Mouse (Mus musculus): ENCODE results near the gene 2610528J11Rik.

The 2610528J11Rik gene

DNA sequence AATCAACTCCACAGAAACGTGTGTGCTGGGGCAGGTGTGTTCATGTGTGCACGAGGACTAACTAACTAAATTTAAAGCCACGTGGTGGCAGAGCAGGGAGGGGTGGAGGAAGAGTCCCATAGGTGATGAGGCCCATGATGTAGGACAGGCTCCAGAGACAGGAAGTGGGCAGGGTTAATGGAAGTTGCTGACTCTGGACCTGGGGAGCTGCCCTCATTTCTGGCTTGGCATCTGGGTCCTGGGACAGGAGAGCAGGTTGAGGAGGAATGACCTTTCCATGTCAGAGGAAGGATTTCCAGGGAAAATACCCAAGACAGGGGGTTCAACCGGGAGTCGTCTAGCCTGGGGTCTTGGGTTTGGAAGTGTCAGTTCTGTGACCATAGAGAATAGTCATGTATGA lies 5.9 kb downstream of the 2610528J11Rik start:
- no peak for TF ChIP-seq GATA4 (IDR thresholded peaks at IDR 0.05; ENCODE audit: insufficient replicate concordance, low read length)

DNA sequence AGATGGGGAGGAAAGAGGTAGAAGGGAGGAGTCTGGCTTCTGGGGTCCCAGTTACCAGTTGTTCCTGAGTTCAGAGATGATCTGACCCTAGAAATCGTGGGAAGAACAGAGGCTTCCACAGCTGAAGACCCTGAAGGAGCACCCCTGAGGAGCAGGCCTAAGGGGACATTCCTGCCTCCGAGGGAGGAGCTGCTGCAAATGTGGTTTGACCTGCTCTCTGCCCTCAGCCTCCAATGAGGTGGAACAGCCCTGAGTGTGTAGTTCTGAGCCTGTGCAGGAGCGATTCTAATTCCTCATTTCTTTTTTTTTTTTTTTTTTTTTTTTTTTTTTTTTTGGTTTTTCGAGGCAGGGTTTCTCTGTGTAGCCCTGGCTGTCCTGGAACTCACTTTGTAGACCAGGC lies 6.4 kb downstream of the 2610528J11Rik start:
- TF ChIP-seq GATA4 (IDR thresholded peaks at IDR 0.05; ENCODE audit: insufficient replicate concordance, low read length), result no peak

DNA sequence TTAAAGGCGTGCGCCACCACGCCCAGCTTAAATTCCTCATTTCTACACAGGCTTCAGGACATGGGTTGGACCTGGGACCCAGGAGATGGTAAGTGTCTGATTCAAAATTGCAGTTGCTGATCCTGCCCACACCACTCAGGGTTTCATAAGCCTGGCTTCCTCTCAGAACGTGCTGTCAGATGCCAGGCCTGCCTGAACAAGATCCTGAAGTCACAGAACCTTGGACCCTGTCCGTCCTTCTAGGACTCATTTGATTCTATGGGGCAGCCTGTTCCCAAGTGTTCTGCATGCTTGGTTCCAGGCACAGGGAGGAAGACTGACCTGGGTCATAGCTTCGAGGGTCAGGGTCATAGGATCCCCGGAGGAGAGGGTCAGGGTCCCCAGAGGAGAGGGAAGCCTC lies 6.8 kb downstream of the 2610528J11Rik start:
- TF ChIP-seq GATA4 (IDR thresholded peaks at IDR 0.05; ENCODE audit: insufficient replicate concordance, low read length), result no peak

DNA sequence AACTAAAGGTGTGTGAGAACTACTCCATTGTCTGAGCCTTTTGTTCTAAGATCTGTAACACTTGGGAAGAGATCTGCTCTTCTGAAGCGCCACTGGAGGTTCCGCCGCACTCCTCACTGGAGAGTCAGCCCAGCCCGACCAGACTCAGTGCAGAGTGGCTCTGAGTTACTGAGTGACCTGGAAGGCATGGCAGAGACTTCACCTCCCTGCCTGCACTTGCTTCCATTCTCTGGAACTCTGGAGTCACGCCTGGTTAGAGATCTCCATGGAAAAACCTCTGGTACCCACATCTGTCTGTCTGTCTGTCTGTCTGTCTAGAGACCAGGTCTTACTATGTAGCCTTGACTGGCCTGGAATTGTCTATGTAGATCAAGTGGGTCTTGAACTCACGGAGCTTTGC lies 8.8 kb downstream of the 2610528J11Rik start:
- TF ChIP-seq GATA4 (IDR thresholded peaks at IDR 0.05; ENCODE audit: insufficient replicate concordance, low read length), result no peak

DNA sequence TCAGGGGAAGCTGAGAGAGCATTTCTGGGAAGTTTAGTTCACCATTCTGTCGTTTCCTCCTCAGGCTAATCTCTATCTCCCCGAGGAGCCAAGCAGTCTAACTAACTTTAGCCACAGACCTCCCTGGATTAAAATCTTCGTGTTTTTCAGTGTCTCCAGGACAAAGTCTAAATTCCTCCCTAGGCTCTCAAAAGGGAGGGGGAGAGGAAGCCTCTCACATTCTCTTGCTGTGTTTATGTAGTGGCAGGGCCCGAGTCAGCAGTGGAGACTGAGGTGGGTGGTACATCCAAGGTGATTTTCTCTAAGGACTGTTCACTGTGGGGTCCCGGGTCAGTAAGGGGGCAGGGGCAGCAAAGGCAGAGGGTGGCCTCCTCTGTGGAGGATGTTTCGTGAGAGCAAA lies 11.0 kb downstream of the 2610528J11Rik start:
- TF ChIP-seq GATA4 (IDR thresholded peaks at IDR 0.05; ENCODE audit: insufficient replicate concordance, low read length), result no peak

DNA sequence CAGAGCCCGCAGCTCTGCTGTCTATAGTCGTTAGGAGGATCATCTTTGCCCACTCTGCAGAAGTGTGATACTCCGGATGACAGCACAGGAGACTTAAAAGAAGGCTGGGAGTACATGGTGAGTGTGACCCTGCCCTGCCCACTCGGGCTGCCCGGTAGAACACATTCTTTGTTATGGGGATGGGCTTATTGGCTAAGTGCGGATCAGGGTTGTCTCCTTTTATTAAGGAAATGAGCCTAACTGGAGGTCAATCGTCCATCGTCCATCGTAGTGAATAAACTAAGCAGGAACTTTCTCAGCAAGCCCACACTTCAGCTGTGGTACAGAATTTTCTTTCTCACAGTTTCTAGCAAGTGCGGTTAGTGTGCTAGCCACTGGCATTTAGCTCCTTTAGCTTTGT lies 13.1 kb downstream of the 2610528J11Rik start:
- TF ChIP-seq GATA4 (IDR thresholded peaks at IDR 0.05; ENCODE audit: insufficient replicate concordance, low read length), result no peak

DNA sequence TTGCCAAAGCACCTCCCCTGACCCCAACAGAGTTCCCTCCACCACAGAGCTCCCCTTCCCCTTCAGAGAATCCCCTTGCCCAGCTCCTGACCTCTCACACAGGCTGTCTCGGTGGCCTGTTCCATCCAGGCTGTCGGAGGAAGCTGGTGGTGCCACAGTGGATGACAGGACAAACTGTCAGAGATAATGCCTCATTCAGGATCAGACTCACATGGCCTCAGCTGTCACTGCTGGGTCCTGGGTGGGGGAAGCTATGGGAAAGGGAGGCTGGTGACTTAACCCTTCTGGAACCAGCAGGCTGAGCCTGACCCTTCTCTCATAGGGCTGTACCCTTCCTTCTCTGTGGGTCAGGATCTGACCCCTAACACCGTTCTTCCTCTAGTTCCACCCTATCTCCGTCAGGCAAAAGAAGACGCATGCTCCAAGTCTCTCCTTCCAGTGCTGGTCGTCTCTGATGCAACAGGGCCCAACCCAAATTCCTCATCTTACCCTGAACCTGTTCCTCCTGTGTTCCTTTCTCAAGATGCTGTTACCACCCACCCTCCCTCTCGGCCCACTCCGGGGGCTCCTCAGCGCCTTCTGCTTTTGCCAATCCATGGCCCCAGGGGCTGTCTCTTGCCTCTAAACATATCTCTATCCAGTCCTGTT lies 15.8 kb downstream of the 2610528J11Rik start:
- no peak for TF ChIP-seq GATA4 (IDR thresholded peaks at IDR 0.05; ENCODE audit: insufficient replicate concordance, low read length)

DNA sequence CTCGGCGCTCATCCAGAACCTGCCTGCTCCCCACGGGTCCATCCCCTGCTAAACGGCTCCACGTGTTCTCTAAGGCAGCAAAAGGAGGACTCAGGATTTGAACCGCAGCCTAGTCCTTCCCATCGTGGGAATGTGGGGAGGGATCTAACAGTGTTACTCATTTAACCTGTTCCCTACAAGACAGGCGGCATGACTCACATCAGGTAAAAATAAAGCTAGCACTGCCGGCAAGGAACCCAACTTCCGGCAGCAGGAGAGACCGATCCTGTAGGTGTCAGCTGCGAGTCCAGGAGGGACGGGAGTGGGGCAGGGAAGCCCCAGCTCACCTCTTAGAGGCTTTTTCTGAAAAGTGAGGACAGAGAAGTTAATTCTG lies 16.3 kb downstream of the 2610528J11Rik start:
- no peak for TF ChIP-seq GATA4 (IDR thresholded peaks at IDR 0.05; ENCODE audit: insufficient replicate concordance, low read length)

DNA sequence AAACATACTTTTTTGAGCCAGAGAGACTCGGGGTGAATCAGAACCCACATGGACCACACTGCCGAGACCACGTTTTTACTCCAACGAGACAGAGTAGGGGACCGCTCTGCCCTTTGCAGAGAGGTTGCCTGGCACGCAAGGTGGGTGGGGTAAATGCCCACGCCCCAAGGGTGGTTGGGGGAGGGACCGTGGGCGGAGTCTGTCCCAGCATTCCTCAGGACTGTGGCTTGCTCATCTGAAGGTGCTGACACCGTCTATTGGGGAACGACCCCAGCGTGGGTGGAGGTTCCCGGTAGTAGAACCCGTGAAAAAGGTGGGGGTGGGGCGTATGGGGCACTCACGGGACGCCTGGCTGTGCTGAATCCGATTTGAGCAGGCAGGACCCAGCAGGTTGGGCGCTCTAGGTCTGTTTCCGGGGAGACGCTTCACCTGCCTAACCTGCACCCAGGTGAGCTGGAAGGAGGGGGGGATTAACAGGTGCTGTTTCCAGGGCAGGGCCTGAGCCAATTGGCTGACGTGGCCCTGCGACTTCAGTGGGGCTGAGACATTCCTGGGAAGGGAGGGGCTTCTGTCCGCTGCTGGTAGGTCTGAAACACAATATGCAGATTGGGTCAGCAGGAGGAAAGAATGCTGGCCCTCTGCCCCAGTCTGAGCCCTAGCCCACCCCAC lies 16.9 kb downstream of the 2610528J11Rik start, which contains the start of gene Tmem125:
Tmem125 (minus strand) TSS at position 453 of the 669 bp plus-strand sequence.
- TF ChIP-seq GATA4 (IDR thresholded peaks at IDR 0.05; ENCODE audit: insufficient replicate concordance, low read length), result no peak

DNA sequence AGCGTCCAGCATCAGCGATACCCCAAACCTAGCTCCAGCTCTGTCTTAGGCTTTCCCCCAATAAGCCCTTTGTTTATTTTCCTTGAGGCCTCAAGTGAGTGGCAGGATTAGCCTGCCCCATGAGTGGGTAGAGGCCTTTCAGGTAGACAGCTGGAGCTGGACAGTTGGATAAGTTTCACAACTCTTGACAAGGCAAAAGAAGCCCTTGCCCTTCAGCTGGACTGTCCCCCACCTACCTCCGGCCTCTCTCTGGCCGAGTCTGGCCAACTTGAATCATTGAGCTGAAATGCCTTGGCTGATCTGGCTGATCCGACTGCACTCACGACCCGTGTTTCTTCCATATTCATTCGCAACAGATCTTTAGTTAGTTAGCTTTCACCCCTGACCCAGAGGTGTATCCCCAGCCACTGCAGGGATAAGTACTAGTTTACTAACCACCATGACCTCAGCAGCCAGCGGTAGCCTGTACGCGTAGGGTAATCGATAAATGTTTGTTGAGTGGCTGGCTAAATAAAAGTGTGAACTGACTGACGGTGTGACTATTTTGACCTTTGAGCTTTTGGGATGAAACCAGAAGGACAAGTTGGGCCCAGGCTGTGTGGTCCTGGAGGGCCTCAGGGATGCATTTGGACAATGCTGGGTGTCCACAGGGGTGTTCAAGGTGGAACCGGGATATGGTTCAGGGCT lies 17.8 kb downstream of the 2610528J11Rik start:
- TF ChIP-seq GATA4 (IDR thresholded peaks at IDR 0.05; ENCODE audit: insufficient replicate concordance, low read length), result no peak

DNA sequence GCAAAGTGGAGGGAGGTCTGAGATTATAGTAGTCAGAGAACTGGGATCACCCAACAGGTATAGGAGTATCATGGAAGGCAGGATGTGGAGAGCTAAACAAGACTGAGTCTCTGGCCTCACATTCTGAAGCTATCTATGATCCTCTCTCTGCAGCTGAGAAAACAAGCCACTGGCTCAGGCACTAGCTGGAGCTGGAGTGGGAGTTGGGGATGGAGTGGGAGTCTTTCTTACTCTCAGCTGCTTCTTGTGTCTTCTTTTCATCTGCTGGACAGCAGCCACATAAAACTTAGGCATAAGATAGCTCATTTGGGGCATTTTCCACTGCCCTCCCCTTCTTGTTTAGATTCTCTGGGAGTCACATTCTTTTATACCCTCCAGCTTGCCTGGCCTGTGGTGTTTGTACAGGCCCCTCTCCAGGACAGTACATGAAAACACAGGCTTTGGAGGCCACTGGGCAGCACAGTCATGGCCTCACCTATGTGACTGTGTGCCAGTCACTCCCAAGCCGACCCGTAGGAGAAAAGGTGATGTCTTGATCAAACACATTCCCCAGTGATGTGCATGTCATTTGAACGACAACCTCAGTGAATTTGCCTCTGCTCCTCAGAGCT lies 26.3 kb downstream of the 2610528J11Rik start:
- no peak for TF ChIP-seq GATA4 (IDR thresholded peaks at IDR 0.05; ENCODE audit: insufficient replicate concordance, low read length)

DNA sequence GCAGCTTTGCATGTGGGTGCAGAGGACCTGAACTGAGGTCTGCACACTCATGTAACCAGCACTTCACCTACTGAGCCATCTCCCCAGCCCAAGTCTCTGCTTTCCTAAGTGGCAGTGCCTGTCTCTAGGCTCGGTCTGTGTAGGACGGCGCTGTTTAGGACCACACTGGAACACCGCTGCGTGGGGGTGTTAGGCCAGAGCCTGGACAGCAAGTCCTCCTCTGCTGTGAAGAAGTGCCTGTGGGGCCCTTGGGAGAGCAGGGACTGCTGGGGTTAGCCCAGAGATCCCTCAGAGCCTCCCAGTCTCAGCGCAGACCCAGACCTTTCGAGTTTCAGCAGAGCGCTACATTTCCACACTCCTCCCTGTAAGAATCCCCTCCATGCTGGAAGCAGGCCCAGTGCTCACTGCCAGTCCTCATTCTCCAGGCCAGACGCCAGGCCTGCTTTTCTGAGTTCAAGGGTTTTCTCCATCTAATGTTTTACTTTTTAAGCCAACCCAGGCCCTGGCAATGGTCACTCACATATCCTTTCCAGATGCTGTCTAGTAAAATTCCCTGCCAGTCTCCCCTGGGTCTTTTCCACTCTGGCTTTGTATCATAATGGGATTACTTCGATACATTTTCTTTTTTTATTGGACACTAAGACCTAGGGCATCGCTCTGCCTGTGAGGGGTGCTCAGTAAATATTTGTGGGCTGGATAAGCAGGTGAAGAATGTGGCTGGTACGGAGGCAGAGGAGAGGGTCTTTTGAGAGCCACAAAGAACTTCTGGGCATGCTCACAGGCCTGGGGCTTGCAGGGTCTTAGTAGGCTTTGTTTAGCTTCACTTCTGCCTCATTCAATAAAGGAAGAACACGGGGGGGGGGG lies 37.5 kb downstream of the 2610528J11Rik start:
- TF ChIP-seq GATA4 (IDR thresholded peaks at IDR 0.05; ENCODE audit: insufficient replicate concordance, low read length), result no peak

DNA sequence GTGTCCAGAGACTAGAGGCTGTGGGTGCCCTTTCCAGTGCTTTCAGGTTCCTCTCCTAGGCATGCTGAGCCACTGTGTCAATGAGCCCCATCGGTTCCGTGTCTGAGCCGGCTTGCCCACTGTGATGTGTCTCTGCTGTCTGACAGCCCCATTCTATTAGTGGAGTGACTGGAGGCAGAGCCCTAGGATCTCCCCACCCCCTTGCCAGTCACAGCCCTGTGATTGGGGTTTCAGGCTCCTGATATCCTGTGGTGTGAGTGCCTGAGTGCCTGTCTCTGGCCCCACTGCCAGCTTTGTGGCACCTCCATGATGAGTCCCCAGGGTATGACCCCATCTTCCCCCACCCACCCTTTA lies 38.1 kb downstream of the 2610528J11Rik start:
- TF ChIP-seq GATA4 (IDR thresholded peaks at IDR 0.05; ENCODE audit: insufficient replicate concordance, low read length), result no peak

DNA sequence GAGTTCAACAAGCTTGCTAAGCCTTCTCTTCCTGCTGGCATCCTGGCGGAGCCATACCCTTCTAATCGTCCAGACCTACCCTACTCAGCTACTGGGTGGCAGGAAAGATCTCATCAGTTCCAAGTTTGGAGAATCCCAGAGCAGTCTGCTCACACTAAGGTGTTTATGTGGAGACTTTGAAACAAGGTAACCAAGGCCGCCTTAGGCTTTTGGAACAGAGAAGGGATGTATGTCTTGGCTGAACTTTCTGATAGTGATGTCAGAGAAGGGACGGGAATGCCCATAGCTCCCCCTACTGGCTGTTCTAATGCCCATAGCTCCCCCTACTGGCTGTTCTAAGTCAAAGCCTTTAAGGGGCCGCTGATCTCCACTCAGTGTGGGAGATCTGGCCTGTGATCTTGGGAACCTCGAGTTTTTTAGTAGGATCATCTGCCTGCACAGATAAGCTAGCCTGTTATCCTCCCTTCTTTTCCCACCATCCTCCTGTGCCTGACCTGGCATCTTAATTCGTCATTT lies 39.4 kb downstream of the 2610528J11Rik start:
- no peak for TF ChIP-seq GATA4 (IDR thresholded peaks at IDR 0.05; ENCODE audit: insufficient replicate concordance, low read length)

DNA sequence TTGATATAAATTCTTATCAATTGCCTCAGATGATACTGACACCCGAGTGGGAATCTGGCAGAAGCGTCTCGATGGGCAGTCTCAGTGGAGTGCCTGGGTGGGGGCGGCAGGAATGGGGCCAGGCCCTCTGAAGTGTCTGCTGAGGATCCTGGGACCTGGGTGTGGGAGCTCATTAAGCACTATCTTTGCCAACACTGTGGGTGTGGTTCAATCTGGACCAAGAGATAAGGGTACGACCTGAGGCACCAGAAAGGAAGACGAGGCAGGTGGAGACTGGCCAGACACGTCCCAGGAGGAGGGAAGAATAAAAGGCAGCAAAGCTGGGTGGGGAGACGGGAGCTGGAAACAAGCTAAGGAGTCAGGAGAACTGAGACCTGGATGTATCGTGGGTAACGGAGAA lies 41.9 kb downstream of the 2610528J11Rik start:
- no peak for TF ChIP-seq GATA4 (IDR thresholded peaks at IDR 0.05; ENCODE audit: insufficient replicate concordance, low read length)

All from liver, adult (tissue).